Mouse (Mus musculus) liver, postnatal 0 days (tissue): ENCODE results near the gene Zg16.

Experiments
- CTCF ChIP-seq: sonication (generic); IDR thresholded peaks from 2 replicates; pipeline ENCODE4 v1.5.1; 2016; ENCODE audit warnings: antibody characterized with exemption, low read depth
- EP300 ChIP-seq: IDR thresholded peaks from 2 replicates; pipeline ENCODE4 v1.6.1; 2016; ENCODE audit warnings: antibody characterized with exemption, low read depth, mild to moderate bottlenecking

DNA sequence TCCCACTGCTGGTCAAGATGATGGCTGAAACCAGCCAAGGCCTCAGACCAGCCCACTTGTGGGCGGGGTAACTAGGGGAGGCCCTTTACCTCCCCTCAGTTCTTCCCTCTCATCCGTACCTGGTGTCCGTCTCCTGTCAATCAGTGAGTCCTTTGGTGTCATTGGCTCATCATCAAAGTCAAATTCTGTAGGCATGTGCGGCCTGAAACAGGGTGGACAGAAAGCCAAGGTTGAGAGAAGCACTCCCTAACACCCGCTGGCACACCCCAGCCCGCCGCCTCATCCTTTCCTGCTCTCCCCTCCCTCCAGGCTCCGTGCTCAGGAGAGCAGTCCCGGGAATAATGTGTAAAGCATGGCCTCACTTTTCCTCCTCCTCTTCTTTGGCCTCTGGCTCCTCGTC, 71.0 kb downstream of the Zg16 start:
- TF ChIP-seq CTCF (no peak), EP300 (no peak)
